Mouse (Mus musculus) intestine, embryonic 16.5 days (tissue): Measurements from ENCODE around the gene Ubr4. TPM values are rescaled to one million over a fixed set of nuclear protein-coding genes. Genes with fewer than 3 reads are reported as not detected.

ENCODE experiments used
- ATAC-seq: fragments of 200-750 bp; cut with Nextera tagmentation; 2 replicates; pipeline ENCODE4 v1.8.0; 2017; ENCODE audit warnings: moderate TSS enrichment, moderate library complexity
- H3K27ac ChIP-seq: fragments of 300-500 bp; sonication (generic); 2 replicates; pipeline ENCODE4 v1.5.1; 2014; ENCODE audit warnings: mild to moderate bottlenecking, low read length
- H3K27me3 ChIP-seq: fragments of 300-500 bp; sonication (generic); replicated peaks from 2 replicates; pipeline ENCODE4 v1.6.1; 2014; ENCODE audit warnings: low read length, control low read depth, mixed read lengths; ENCODE audit not compliant: control insufficient read depth, insufficient read depth
- H3K36me3 ChIP-seq: fragments of 300-500 bp; sonication (generic); 2 replicates; pipeline ENCODE4 v1.6.1; 2014; ENCODE audit warnings: low read length, control low read depth; ENCODE audit not compliant: control insufficient read depth, insufficient read depth
- H3K4me1 ChIP-seq: fragments of 300-500 bp; sonication (generic); 2 replicates; pipeline ENCODE4 v1.6.1; 2014; ENCODE audit warnings: low read length, control low read depth, mixed read lengths; ENCODE audit not compliant: control insufficient read depth, insufficient read depth
- H3K4me2 ChIP-seq: fragments of 300-500 bp; sonication (generic); 2 replicates; pipeline ENCODE4 v1.6.1; 2014; ENCODE audit warnings: low read depth, low read length, control low read depth
- H3K4me3 ChIP-seq: fragments of 300-500 bp; sonication (generic); 2 replicates; pipeline ENCODE4 v1.5.1; 2014; ENCODE audit warnings: mild to moderate bottlenecking, low read length
- H3K9ac ChIP-seq: fragments of 300-500 bp; sonication (generic); 2 replicates; pipeline ENCODE4 v1.6.1; 2014; ENCODE audit warnings: low read depth, low read length
- H3K9me3 ChIP-seq: fragments of 300-500 bp; sonication (generic); 2 replicates; pipeline ENCODE4 v1.6.1; 2016; ENCODE audit warnings: low read length, control low read depth; ENCODE audit not compliant: control insufficient read depth
- WGBS: fragments of 180-500 bp; shearing (Covaris S2); extraction: QIAGEN DNeasy Blood & Tissue Kit; methylation state at CpG from one replicate; pipeline ENCODE4 v1.1.7; 2014; 5-methylcytosine and 5-hydroxymethylcytosine counted together
- polyA plus RNA-seq: library from polyadenylated mRNA; unstranded; fragments of >200 nt; fragmentation: Nextera tagmentation; extraction: Ambion mirVana; gene quantifications from 2 replicates; pipeline ENCODE4 v1.2.1, GENCODE M21; 2015

The Ubr4 gene
- polyA plus RNA-seq, 1 experiment from 2014 or later, result 44.8 TPM

DNA sequence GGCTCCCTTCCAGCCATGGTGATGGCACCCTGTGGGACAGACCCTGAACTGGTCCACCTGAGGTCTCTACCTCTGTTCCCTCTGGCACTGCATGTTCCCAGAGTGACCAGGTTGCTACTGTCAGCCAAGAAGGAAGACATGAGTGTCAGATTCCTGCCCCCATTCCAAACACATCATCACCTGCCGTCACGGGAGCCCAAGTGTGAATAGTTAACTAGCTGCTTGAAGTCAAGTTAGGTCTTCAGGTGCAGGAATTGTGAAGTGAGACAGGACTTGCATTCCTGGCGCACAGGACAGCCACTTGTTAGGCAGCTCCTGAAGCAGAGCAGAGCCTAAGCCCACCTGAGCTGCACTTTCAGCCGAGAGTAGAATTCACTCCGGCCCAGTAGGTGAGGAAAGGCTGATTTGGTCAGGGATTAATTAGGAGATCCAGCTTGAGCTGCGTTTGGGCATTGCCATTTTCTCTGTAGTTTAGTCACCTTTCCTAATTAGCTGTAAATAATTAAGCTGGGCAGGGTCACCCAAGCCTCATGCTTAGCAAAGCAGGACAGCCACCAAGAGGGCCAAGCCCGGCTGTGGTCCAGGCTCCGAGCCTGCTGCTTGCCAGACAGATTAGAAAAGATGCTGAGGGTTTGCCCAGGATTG, 131.2 kb downstream of the Ubr4 start:
- WGBS, result 90% methylated on average over 8 of the region's 8 CpGs
- H3K4me1 ChIP-seq, result peaks cover 5% of the 10 kb centered on the region; the same call in 1 of the 2 replicates
- H3K36me3 ChIP-seq, result peaks cover 31% of the 10 kb centered on the region

GRCm38 (mm10) chr4:139484496-139484895, 132.1 kb downstream of the Ubr4 start:
- Histone ChIP-seq H3K4me2 (no peak overlapping the region), H3K27ac (no peak overlapping the region), H3K9ac (no peak overlapping the region), H3K4me3 (no peak overlapping the region), H3K36me3 (peaks cover 31% of the 10 kb centered on the region), H3K9me3 (no peaks in the 10 kb centered on the region), H3K27me3 (no peaks in the 10 kb centered on the region), H3K4me1 (peaks cover 5% of the 10 kb centered on the region; the same call in 1 of the 2 replicates)
- 91% methylated on average over 5 of the region's 7 CpGs for WGBS
- ATAC-seq, result no peak

More for the DNA sequence above, 131.2 kb downstream of the Ubr4 start:
- no peak overlapping the region for H3K27ac ChIP-seq
- no peak for ATAC-seq
- no peak overlapping the region for H3K4me2 ChIP-seq
- no peaks in the 10 kb centered on the region for H3K9me3 ChIP-seq
- no peaks in the 10 kb centered on the region for H3K27me3 ChIP-seq
- H3K9ac ChIP-seq, result no peak overlapping the region
- H3K4me3 ChIP-seq, result no peak overlapping the region

DNA sequence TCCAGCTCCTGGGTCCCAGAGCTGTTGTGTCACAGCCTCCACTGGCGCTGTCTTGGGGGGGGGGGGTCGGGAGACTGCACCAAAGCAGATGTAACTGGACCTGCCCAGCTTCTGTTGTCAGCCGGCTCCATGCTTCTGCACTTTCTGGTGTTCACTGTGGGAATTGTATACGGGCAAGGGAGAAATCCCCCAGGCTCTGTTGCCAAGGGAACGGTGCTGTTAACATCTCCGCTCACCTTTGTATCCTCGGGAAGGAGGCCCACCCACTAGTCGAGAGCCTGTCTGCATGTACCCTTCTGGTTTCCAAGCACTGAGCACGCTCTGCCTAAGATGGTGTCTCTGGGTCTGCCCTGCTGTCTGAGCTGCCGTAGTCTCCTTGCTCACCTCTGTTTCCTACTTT, 134.7 kb downstream of the Ubr4 start:
- H3K36me3 ChIP-seq, result peaks cover 20% of the 10 kb centered on the region

DNA sequence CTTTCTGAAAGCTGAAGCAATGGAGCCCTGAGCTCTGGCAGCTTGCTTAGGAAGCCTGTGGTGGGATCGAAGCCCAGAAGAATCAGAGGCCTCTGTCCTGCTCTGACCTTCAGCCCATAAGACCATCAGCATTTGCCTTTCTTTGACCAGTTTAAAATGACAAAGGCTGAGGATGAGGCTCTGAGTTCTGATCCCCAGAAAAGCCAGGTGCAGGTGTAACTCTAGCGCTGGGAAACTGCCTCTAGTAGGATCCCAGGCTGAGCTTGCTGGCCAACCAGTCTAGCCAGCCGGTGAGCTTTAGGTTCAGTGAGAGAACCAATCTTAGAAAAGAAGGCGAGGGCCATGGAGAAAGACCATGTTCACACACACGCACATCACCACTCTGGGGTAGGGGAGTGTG, 135.9 kb downstream of the Ubr4 start:
- H3K4me2 ChIP-seq, result no peak overlapping the region
- no peaks in the 10 kb centered on the region for H3K4me1 ChIP-seq
- H3K27me3 ChIP-seq, result no peaks in the 10 kb centered on the region
- ATAC-seq, result no peak
- WGBS, result 91% methylated on average over 5 of the region's 5 CpGs
- H3K9ac ChIP-seq, result no peak overlapping the region
- H3K27ac ChIP-seq, result no peak overlapping the region
- peaks cover 13% of the 10 kb centered on the region; the same call in 1 of the 2 replicates for H3K36me3 ChIP-seq
- no peak overlapping the region for H3K4me3 ChIP-seq
- H3K9me3 ChIP-seq, result no peaks in the 10 kb centered on the region

More for the DNA sequence above, 134.7 kb downstream of the Ubr4 start:
- H3K9ac ChIP-seq, result no peak overlapping the region
- H3K27ac ChIP-seq, result no peak overlapping the region
- no peak overlapping the region for H3K4me2 ChIP-seq
- H3K4me3 ChIP-seq, result no peak overlapping the region
- 64% methylated on average over 10 of the region's 10 CpGs for WGBS
- H3K9me3 ChIP-seq, result no peaks in the 10 kb centered on the region
- H3K4me1 ChIP-seq, result no peaks in the 10 kb centered on the region
- no peaks in the 10 kb centered on the region for H3K27me3 ChIP-seq
- no peak for ATAC-seq

DNA sequence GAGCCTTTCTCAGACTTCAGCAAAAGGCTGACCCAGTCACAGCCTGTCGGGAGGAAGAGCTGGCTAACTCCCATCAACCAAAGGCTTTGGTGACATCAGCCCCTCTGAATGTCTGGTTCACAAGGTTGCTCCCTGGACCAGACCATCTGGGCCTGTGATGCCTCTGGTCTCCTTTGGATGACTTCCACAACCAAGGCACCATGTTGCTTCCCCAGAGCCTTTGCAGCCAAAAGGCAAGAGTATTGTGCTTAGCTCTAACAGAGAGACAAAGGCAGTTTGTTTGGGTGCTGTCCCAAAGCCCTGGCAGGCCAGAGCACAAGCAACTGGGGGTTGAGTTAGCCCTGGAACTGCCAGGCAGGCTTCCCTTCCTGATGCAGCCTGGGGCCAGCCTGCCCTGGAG, 137.5 kb downstream of the Ubr4 start:
- no peaks in the 10 kb centered on the region for H3K4me1 ChIP-seq
- H3K9me3 ChIP-seq, result no peaks in the 10 kb centered on the region
- peaks cover 13% of the 10 kb centered on the region; the same call in 1 of the 2 replicates for H3K36me3 ChIP-seq
- no peak overlapping the region for H3K4me2 ChIP-seq
- no peaks in the 10 kb centered on the region for H3K27me3 ChIP-seq
- H3K9ac ChIP-seq, result no peak overlapping the region
- WGBS, result 94% methylated on average over 1 of the region's 1 CpGs
- H3K4me3 ChIP-seq, result no peak overlapping the region
- no peak overlapping the region for H3K27ac ChIP-seq
- ATAC-seq, result no peak

- Histone ChIP-seq H3K9ac (no peak overlapping the region), H3K4me3 (no peak overlapping the region), H3K9me3 (no peaks in the 10 kb centered on the region), H3K4me1 (no peaks in the 10 kb centered on the region), H3K27me3 (no peaks in the 10 kb centered on the region), H3K4me2 (no peak overlapping the region), H3K27ac (no peak overlapping the region), H3K36me3 (peaks cover 8% of the 10 kb centered on the region; the same call in 1 of the 2 replicates)
- no peak for ATAC-seq
- 77% methylated on average over 11 of the region's 11 CpGs for WGBS
Measured at GRCm38 (mm10) chr4:139490413-139491055, 138.1 kb downstream of the Ubr4 start.

GRCm38 (mm10) chr4:139491541-139492170, 139.2 kb downstream of the Ubr4 start:
- H3K4me2 ChIP-seq, result no peak overlapping the region
- no peaks in the 10 kb centered on the region for H3K4me1 ChIP-seq
- peaks cover 4% of the 10 kb centered on the region; the same call in 1 of the 2 replicates for H3K36me3 ChIP-seq
- H3K27me3 ChIP-seq, result no peaks in the 10 kb centered on the region
- H3K9ac ChIP-seq, result no peak overlapping the region
- H3K27ac ChIP-seq, result no peak overlapping the region
- H3K4me3 ChIP-seq, result no peak overlapping the region
- H3K9me3 ChIP-seq, result no peaks in the 10 kb centered on the region
- no peak for ATAC-seq
- 87% methylated on average over 5 of the region's 5 CpGs for WGBS

- H3K4me2 ChIP-seq, result no peak overlapping the region
- no peak overlapping the region for H3K27ac ChIP-seq
- peak; percentile 23; the same call in 1 of the 2 replicates for ATAC-seq
- H3K4me1 ChIP-seq, result no peaks in the 10 kb centered on the region
- peaks cover 2% of the 10 kb centered on the region; the same call in 1 of the 2 replicates for H3K36me3 ChIP-seq
- no peaks in the 10 kb centered on the region for H3K9me3 ChIP-seq
- 43% methylated on average over 3 of the region's 3 CpGs for WGBS
- no peak overlapping the region for H3K9ac ChIP-seq
- H3K27me3 ChIP-seq, result no peaks in the 10 kb centered on the region
- H3K4me3 ChIP-seq, result no peak overlapping the region
Measured at GRCm38 (mm10) chr4:139492258-139492833, 139.9 kb downstream of the Ubr4 start.
